Mouse (Mus musculus): ENCODE data around the gene Tubb3.
"Not testable (repeated sequence)": the region's sequence is repeated elsewhere in the genome, so short reads cannot be mapped to it uniquely, and the experiment has no call there.

DNA sequence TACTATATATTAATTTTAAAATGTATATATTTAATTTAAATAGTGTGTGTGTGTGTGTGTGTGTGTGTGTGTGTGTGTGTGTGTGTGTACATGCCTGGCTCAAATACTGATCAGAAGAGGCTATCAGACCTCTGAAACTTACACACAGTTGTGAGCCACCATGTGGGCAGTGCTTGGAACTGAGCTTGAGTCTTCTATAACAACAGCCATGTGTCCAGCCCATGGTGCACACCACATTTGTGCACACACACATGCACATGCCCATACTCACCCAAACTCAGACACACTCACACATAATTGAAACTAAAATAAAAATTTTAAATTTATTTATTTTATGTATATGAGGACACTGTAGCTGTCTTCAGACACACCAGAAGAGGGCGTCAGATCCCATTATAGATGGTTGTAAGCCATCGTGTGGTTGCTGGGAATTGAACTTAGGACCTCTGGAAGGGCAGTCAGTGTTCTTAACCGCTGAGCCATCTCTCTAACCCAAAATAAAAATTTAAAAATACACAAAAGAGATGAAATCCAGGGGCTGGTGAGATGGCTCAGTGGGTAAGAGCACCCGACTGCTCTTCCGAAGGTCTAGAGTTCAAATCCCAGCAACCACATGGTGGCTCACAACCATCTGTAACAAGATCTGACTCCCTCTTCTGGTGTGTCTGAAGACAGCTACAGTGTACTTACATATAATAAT lies 3.9 kb downstream of the Tubb3 start:
- not testable (repeated sequence) for TF ChIP-seq CTCF (IDR thresholded peaks at IDR 0.05; ENCODE audit: insufficient read depth, low read length); POLR2A (IDR thresholded peaks at IDR 0.05; ENCODE audit: borderline replicate concordance, extremely low read depth, low read depth, low read length)
